In genomic region chr11:5445452-5445953, GRCm38 (mm10) we compare ENCODE assay signal across 8 mouse cellular contexts. TPM values are rescaled to one million over a fixed set of nuclear protein-coding genes. Genes with fewer than 3 reads are reported as not detected.
DNase-seq lines count a peak whose midpoint lies in the region; ATAC-seq lines count a peak whose summit lies in the region.

No protein-coding gene starts in this region.

- H3K4me3 ChIP-seq in kidney, embryonic 15.5 days (replicated peaks), result peak overlapping the region; percentile 90
- peak overlapping the region; percentile 83 for H3K4me3 ChIP-seq in forebrain, embryonic 11.5 days (ENCODE audit: low read depth, low read length)
- peak overlapping the region; percentile 81 for H3K4me3 ChIP-seq in neural tube, embryonic 14.5 days (ENCODE audit: low read depth, low read length)

- no peak; the same call in 1 of the 2 replicates for ATAC-seq in kidney, embryonic 15.5 days (replicated peaks; ENCODE audit: low FRiP score)
- peak; percentile 45; the same call in 1 of the 2 replicates for ATAC-seq in forebrain, embryonic 11.5 days (replicated peaks; ENCODE audit: low FRiP score)
- no peak for ATAC-seq in neural tube, embryonic 14.5 days (ENCODE audit: low read depth)

- H3K27me3 ChIP-seq in kidney, embryonic 15.5 days, result no peaks in the 10 kb centered on the region
- no peaks in the 10 kb centered on the region; the same call in 1 of the 2 replicates for H3K27me3 ChIP-seq in forebrain, embryonic 11.5 days (ENCODE audit: control insufficient read depth, insufficient read depth, low read length)
- H3K27me3 ChIP-seq in neural tube, embryonic 14.5 days (ENCODE audit: control insufficient read depth, insufficient read depth, low read length), result no peaks in the 10 kb centered on the region

- peak overlapping the region; percentile 89 for H3K4me2 ChIP-seq in kidney, embryonic 15.5 days
- H3K4me2 ChIP-seq in forebrain, embryonic 11.5 days (ENCODE audit: low read depth, low read length, severe bottlenecking), result peak overlapping the region; percentile 85
- peak overlapping the region; percentile 91 for H3K4me2 ChIP-seq in neural tube, embryonic 14.5 days (ENCODE audit: low read depth, low read length)

- WGBS in kidney, embryonic 15.5 days, result 18% methylated on average over 11 of the region's 11 CpGs
- 18% methylated on average over 11 of the region's 11 CpGs for WGBS in forebrain, embryonic 11.5 days
- WGBS in neural tube, embryonic 14.5 days, result 20% methylated on average over 11 of the region's 11 CpGs

- peaks cover 31% of the 10 kb centered on the region for H3K4me1 ChIP-seq in kidney, embryonic 15.5 days
- H3K4me1 ChIP-seq in forebrain, embryonic 11.5 days (replicated peaks; ENCODE audit: control insufficient read depth, insufficient read depth, low read length), result peaks cover 6% of the 10 kb centered on the region; the same call in 1 of the 2 replicates
- peaks cover 16% of the 10 kb centered on the region for H3K4me1 ChIP-seq in neural tube, embryonic 14.5 days (ENCODE audit: control insufficient read depth, insufficient read depth, low read length)

- H3K36me3 ChIP-seq in kidney, embryonic 15.5 days, result no peaks in the 10 kb centered on the region
- no peaks in the 10 kb centered on the region for H3K36me3 ChIP-seq in forebrain, embryonic 11.5 days (ENCODE audit: control insufficient read depth, insufficient read depth, low read length)
- no peaks in the 10 kb centered on the region for H3K36me3 ChIP-seq in neural tube, embryonic 14.5 days (ENCODE audit: control insufficient read depth, insufficient read depth, low read length)

- peak overlapping the region; percentile 64 for H3K27ac ChIP-seq in kidney, embryonic 15.5 days
- no peak overlapping the region for H3K27ac ChIP-seq in forebrain, embryonic 11.5 days (ENCODE audit: low read depth, low read length)
- H3K27ac ChIP-seq in neural tube, embryonic 14.5 days (ENCODE audit: low read depth, low read length), result no peak overlapping the region

- intact Hi-C loops in left cerebral cortex, postnatal 14 days (cut with DNase I), result no loop called here

- no peaks in the 10 kb centered on the region for H3K9me3 ChIP-seq in kidney, embryonic 15.5 days (replicated peaks)
- H3K9me3 ChIP-seq in forebrain, embryonic 11.5 days (ENCODE audit: control insufficient read depth, low read length), result no peaks in the 10 kb centered on the region
- no peaks in the 10 kb centered on the region for H3K9me3 ChIP-seq in neural tube, embryonic 14.5 days (ENCODE audit: control insufficient read depth, low read length)

- DNase-seq in kidney, postnatal 25 days, result no peak
- no peak for DNase-seq in forebrain, embryonic 11.5 days (ENCODE audit: low spot score)
- DNase-seq in liver, result peak; percentile 33
- DNase-seq in embryo, embryonic 11 days, result no peak
- no peak for DNase-seq in left cerebral cortex, postnatal 14 days (ENCODE audit: low spot score in 2 of 2)
- DNase-seq in adrenal gland, postnatal 36 days, result no peak

- peak overlapping the region; percentile 51 for H3K9ac ChIP-seq in kidney, embryonic 15.5 days
- H3K9ac ChIP-seq in forebrain, embryonic 11.5 days (ENCODE audit: low read length), result 0 out of 2 replicates have a peak overlapping the region, but pooled peaks have one; percentile 7
- no peak overlapping the region for H3K9ac ChIP-seq in neural tube, embryonic 14.5 days (replicated peaks; ENCODE audit: low read depth, low read length)

RNA-seq across cellular contexts. Expression of gene Znrf3, which starts 0.9 kb away (rescaled TPM):
- polyA plus RNA-seq in kidney, embryonic 15.5 days (2015; fragmentation: Nextera tagmentation; extraction: Ambion mirVana), result 17.5 and 18.2 TPM in 2 replicates
- 11.7 and 12.9 TPM in 2 replicates for polyA plus RNA-seq in forebrain, embryonic 11.5 days (2014; fragmentation: Nextera tagmentation; extraction: Ambion mirVana)
- polyA plus RNA-seq in neural tube, embryonic 14.5 days (2014; fragmentation: Nextera tagmentation; extraction: Ambion mirVana), result 7.4 and 9.6 TPM in 2 replicates
- 10 to 100 TPM; 22.1 to 23.9 TPM for total RNA-seq in left cerebral cortex, postnatal 14 days (2021)
- 10 to 100 TPM; 28.8 to 35.8 TPM for total RNA-seq in adrenal gland, postnatal 36 days (2021)
